Mouse (Mus musculus) spleen, adult 2 months (tissue): ENCODE data around the gene Nipbl.

Experiments
- CTCF ChIP-seq: fragments of 200-500 bp; IDR thresholded peaks from 2 replicates; pipeline ENCODE4 v1.5.1; 2011; ENCODE audit warnings: mild to moderate bottlenecking, inconsistent platforms; ENCODE audit not compliant: insufficient read depth, insufficient read length, insufficient replicate concordance; ENCODE audit errors: extremely low read depth
- POLR2A ChIP-seq: fragments of 200-500 bp; IDR thresholded peaks from 2 replicates; pipeline ENCODE4 v1.6.1; 2011; ENCODE audit warnings: low read depth, low read length, inconsistent platforms

GRCm38 (mm10) chr15:8347104-8347773, 97.0 kb downstream of the Nipbl start:
- TF ChIP-seq CTCF (no peak), POLR2A (no peak)
